Mouse (Mus musculus) lung, embryonic 14.5 days (tissue): Measurements from ENCODE around the gene Gm9918. TPM values are rescaled to one million over a fixed set of nuclear protein-coding genes. Genes with fewer than 3 reads are reported as not detected.

Source experiments
- ATAC-seq: fragments of 200-750 bp; cut with Nextera tagmentation; 2 replicates; pipeline ENCODE4 v1.8.0; 2017; ENCODE audit warnings: mild to moderate bottlenecking, moderate TSS enrichment, moderate library complexity; ENCODE audit not compliant: insufficient read depth
- DNase-seq: peaks from one replicate; pipeline ENCODE4 v3.0.0-alpha.2; 2015
- H3K27ac ChIP-seq: fragments of 300-500 bp; sonication (generic); 2 replicates; pipeline ENCODE4 v1.5.1; 2014; ENCODE audit warnings: low read depth, mild to moderate bottlenecking, moderate library complexity
- H3K27me3 ChIP-seq: fragments of 300-500 bp; sonication (generic); 2 replicates; pipeline ENCODE4 v1.6.1; 2014; ENCODE audit warnings: low read length, control low read depth; ENCODE audit not compliant: insufficient read depth
- H3K36me3 ChIP-seq: fragments of 300-500 bp; sonication (generic); 2 replicates; pipeline ENCODE4 v1.6.1; 2014; ENCODE audit warnings: control low read depth; ENCODE audit not compliant: insufficient read depth
- H3K4me1 ChIP-seq: fragments of 300-500 bp; sonication (generic); 2 replicates; pipeline ENCODE4 v1.6.1; 2014; ENCODE audit warnings: antibody characterized with exemption, control low read depth; ENCODE audit not compliant: insufficient read depth
- H3K4me2 ChIP-seq: fragments of 300-500 bp; sonication (generic); 2 replicates; pipeline ENCODE4 v1.6.1; 2014; ENCODE audit warnings: mild to moderate bottlenecking
- H3K4me3 ChIP-seq: fragments of 300-500 bp; sonication (generic); 2 replicates; pipeline ENCODE4 v1.5.1; 2014; ENCODE audit warnings: low read depth, low read length
- H3K9ac ChIP-seq: fragments of 300-500 bp; sonication (generic); 2 replicates; pipeline ENCODE4 v1.6.1; 2014
- H3K9me3 ChIP-seq: fragments of 300-500 bp; sonication (generic); 2 replicates; pipeline ENCODE4 v1.6.1; 2016; ENCODE audit warnings: low read depth, low read length, control low read depth
- CTCF ChIP-seq: IDR thresholded peaks from 2 replicates; pipeline ENCODE4 v1.5.1; 2016; ENCODE audit warnings: antibody characterized with exemption, low read depth
- WGBS: fragments of 180-500 bp; shearing (Covaris S2); extraction: QIAGEN DNeasy Blood & Tissue Kit; methylation state at CpG from one replicate; pipeline ENCODE4 v1.1.7; 2014; 5-methylcytosine and 5-hydroxymethylcytosine counted together
- polyA plus RNA-seq: library from polyadenylated mRNA; unstranded; fragments of >200 nt; fragmentation: Nextera tagmentation; extraction: Ambion mirVana; gene quantifications from 2 replicates; pipeline ENCODE4 v1.2.1, GENCODE M21; 2014

Gene Gm9918
- polyA plus RNA-seq, 1 experiment from 2014 or later = 0.82 TPM

GRCm38 (mm10) chr15:102258581-102259253 is 11.6 kb upstream of the Gm9918 start:
- TF ChIP-seq CTCF = no peak
- DNase-seq (peak; percentile 43), ATAC-seq (peak; percentile 38; the same call in 1 of the 2 replicates)
- Histone ChIP-seq H3K27ac (peak overlapping the region; percentile 93), H3K4me3 (peak overlapping the region; percentile 71; the same call in 1 of the 2 replicates), H3K36me3 (no peaks in the 10 kb centered on the region), H3K9me3 (no peaks in the 10 kb centered on the region), H3K4me2 (peak overlapping the region; percentile 88), H3K27me3 (no peaks in the 10 kb centered on the region), H3K9ac (peak overlapping the region; percentile 23), H3K4me1 (peaks cover 26% of the 10 kb centered on the region)
- 28% methylated on average over 11 of the region's 11 CpGs for WGBS

- no peak for DNase-seq
- H3K4me2 ChIP-seq = no peak overlapping the region
- H3K9ac ChIP-seq = no peak overlapping the region
- peaks cover 16% of the 10 kb centered on the region for H3K4me1 ChIP-seq
- no peak for TF ChIP-seq CTCF
- no peaks in the 10 kb centered on the region for H3K9me3 ChIP-seq
- H3K4me3 ChIP-seq = no peak overlapping the region
- H3K36me3 ChIP-seq = no peaks in the 10 kb centered on the region
- H3K27ac ChIP-seq = no peak overlapping the region
- WGBS = 41% methylated on average over 7 of the region's 7 CpGs
- H3K27me3 ChIP-seq = no peaks in the 10 kb centered on the region
- no peak for ATAC-seq
Measured at GRCm38 (mm10) chr15:102262582-102262981, 7.8 kb upstream of the Gm9918 start.

GRCm38 (mm10) chr15:102263037-102263436 is 7.3 kb upstream of the Gm9918 start:
- Histone ChIP-seq H3K4me2 (no peak overlapping the region), H3K27ac (no peak overlapping the region)
- TF ChIP-seq CTCF = no peak

GRCm38 (mm10) chr15:102265548-102265947 is 4.8 kb upstream of the Gm9918 start:
- Histone ChIP-seq H3K9me3 (no peaks in the 10 kb centered on the region), H3K4me2 (no peak overlapping the region), H3K27me3 (no peaks in the 10 kb centered on the region), H3K27ac (no peak overlapping the region), H3K36me3 (no peaks in the 10 kb centered on the region), H3K4me1 (0 out of 2 replicates have a peak, but pooled peaks cover under 1% of the 10 kb centered on the region), H3K4me3 (no peak overlapping the region), H3K9ac (no peak overlapping the region)
- TF ChIP-seq CTCF = peak; percentile 15; the same call in 1 of the 2 replicates
- ATAC-seq (no peak), DNase-seq (no peak)
- 83% methylated on average over 5 of the region's 5 CpGs for WGBS

More at GRCm38 (mm10) chr15:102263037-102263436, 7.3 kb upstream of the Gm9918 start:
- no peaks in the 10 kb centered on the region for H3K9me3 ChIP-seq
- no peaks in the 10 kb centered on the region for H3K36me3 ChIP-seq
- WGBS = 63% methylated on average over 2 of the region's 2 CpGs
- no peak overlapping the region for H3K9ac ChIP-seq
- no peak for DNase-seq
- H3K4me1 ChIP-seq = peaks cover 12% of the 10 kb centered on the region
- H3K4me3 ChIP-seq = no peak overlapping the region
- no peak for ATAC-seq
- no peaks in the 10 kb centered on the region for H3K27me3 ChIP-seq

GRCm38 (mm10) chr15:102271441-102271840 is 1.1 kb downstream of the Gm9918 start:
- H3K4me1 ChIP-seq = peaks cover 8% of the 10 kb centered on the region
- TF ChIP-seq CTCF = no peak
- H3K27ac ChIP-seq = no peak overlapping the region
- peak; percentile 57 for DNase-seq
- no peak for ATAC-seq
- H3K9me3 ChIP-seq = no peaks in the 10 kb centered on the region
- no peaks in the 10 kb centered on the region for H3K36me3 ChIP-seq
- peak overlapping the region; percentile 58 for H3K4me2 ChIP-seq
- 24% methylated on average over 3 of the region's 3 CpGs for WGBS
- H3K27me3 ChIP-seq = no peaks in the 10 kb centered on the region
- no peak overlapping the region for H3K4me3 ChIP-seq
- peak overlapping the region; percentile 48; the same call in 1 of the 2 replicates for H3K9ac ChIP-seq

- Histone ChIP-seq H3K9me3 (no peaks in the 10 kb centered on the region), H3K9ac (no peak overlapping the region), H3K36me3 (no peaks in the 10 kb centered on the region), H3K4me2 (no peak overlapping the region), H3K4me1 (peaks cover 8% of the 10 kb centered on the region), H3K27me3 (no peaks in the 10 kb centered on the region), H3K27ac (no peak overlapping the region), H3K4me3 (no peak overlapping the region)
- 63% methylated on average over 6 of the region's 6 CpGs for WGBS
- no peak for ATAC-seq
- TF ChIP-seq CTCF = peak; percentile 40
- DNase-seq = no peak
Measured at GRCm38 (mm10) chr15:102273982-102274716, 3.8 kb downstream of the Gm9918 start.

- H3K4me3 ChIP-seq = peak overlapping the region; percentile 83
- H3K4me2 ChIP-seq = peak overlapping the region; percentile 89
- TF ChIP-seq CTCF = no peak
- no peak for DNase-seq
- H3K9ac ChIP-seq = peak overlapping the region; percentile 72
- H3K36me3 ChIP-seq = peaks cover 22% of the 10 kb centered on the region
- peak overlapping the region; percentile 80 for H3K27ac ChIP-seq
- H3K9me3 ChIP-seq = no peaks in the 10 kb centered on the region
- 28% methylated on average over 7 of the region's 7 CpGs for WGBS
- no peaks in the 10 kb centered on the region for H3K27me3 ChIP-seq
- ATAC-seq = peak; percentile 5; the same call in 1 of the 2 replicates
- H3K4me1 ChIP-seq = 0 out of 2 replicates have a peak, but pooled peaks cover 7% of the 10 kb centered on the region
Measured at GRCm38 (mm10) chr15:102278726-102279091, 8.3 kb downstream of the Gm9918 start.
